Mouse (Mus musculus): ENCODE data around the gene Vmn1r123. TPM values are rescaled to one million over a fixed set of nuclear protein-coding genes. Genes with fewer than 3 reads are reported as not detected.

Vmn1r123 gene
- not detected in 2 replicates for polyA plus RNA-seq (2015; fragmentation: Nextera tagmentation; extraction: Ambion mirVana)

DNA sequence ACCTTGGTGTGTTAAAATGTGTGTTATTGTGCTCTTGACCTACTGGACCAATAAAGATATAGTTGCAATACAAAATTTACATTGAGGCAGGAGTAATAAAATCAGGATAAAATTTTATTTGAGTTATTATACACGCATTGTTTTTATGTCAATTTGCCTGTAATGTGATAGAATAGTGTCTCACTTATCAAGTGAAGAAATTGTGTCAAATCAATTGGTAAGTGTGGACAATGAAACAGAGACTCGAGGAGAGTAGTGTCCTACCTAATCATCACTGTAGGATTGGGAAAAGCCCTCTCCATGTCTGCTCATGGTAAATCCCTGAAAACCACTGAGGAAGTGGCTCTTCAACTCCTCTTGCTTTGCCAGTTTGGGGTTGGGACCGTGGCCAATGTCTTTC is at the start of gene Vmn1r123:
Gene Vmn1r123, plus strand, starts transcription at position 301 of the 400 bp plus-strand sequence.

DNA sequence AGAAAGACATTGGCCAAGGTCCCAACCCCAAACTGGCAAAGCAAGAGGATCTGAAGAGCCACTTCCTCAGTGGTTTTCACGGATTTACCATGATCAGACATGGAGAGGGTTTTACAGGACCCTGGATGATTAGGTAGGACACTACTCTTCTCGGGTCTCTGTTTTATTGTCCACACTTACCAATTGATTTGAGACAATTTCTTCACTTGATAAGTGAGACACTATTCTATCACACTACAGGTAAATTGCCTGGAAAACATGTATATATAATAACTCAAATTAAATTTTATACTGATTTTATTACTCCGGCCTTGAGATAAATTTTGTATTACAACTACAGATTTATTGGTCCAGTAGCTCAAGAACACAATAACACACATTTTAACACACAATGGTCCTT is 28.0 kb upstream of the Vmn1r123 start, which contains the start of gene Vmn1r122:
Gene Vmn1r122, minus strand, starts transcription at position 101 of the 400 bp plus-strand sequence.

GRCm38 (mm10) chr7:21190323-21190722 is 28.3 kb downstream of the Vmn1r123 start, which contains the start of gene Gm5157:
Gm5157 (minus strand) TSS chr7:21190423.

Other genes with a start within 250 kb of the Vmn1r123 start
- not detected in 2 replicates for gene Vmn1r118, start 249.8 kb upstream of the Vmn1r123 start, polyA plus RNA-seq (2015; fragmentation: Nextera tagmentation; extraction: Ambion mirVana)
- not detected in 2 replicates for gene Vmn1r119, start 149.7 kb upstream of the Vmn1r123 start, polyA plus RNA-seq (2015; fragmentation: Nextera tagmentation; extraction: Ambion mirVana)
- not detected in 2 replicates for gene Vmn1r120, start 108.4 kb upstream of the Vmn1r123 start, polyA plus RNA-seq (2015; fragmentation: Nextera tagmentation; extraction: Ambion mirVana)
- gene Vmn1r121, start 63.7 kb upstream of the Vmn1r123 start, polyA plus RNA-seq (2015; fragmentation: Nextera tagmentation; extraction: Ambion mirVana) = not detected in 2 replicates
- not detected in 2 replicates for gene Vmn1r122, start 28.1 kb upstream of the Vmn1r123 start, polyA plus RNA-seq (2015; fragmentation: Nextera tagmentation; extraction: Ambion mirVana)
- gene Gm5157, start 28.2 kb downstream of the Vmn1r123 start, polyA plus RNA-seq (2015; fragmentation: Nextera tagmentation; extraction: Ambion mirVana) = not detected in 2 replicates
- gene Vmn1r124, start 98.4 kb downstream of the Vmn1r123 start, polyA plus RNA-seq (2015; fragmentation: Nextera tagmentation; extraction: Ambion mirVana) = not detected in 2 replicates
- gene Vmn1r125, start 110.0 kb downstream of the Vmn1r123 start, polyA plus RNA-seq (2015; fragmentation: Nextera tagmentation; extraction: Ambion mirVana) = not detected in 2 replicates
- gene Vmn1r126, start 139.3 kb downstream of the Vmn1r123 start, polyA plus RNA-seq (2015; fragmentation: Nextera tagmentation; extraction: Ambion mirVana) = not detected in 2 replicates
- not detected in 2 replicates for gene Vmn1r127, start 157.7 kb downstream of the Vmn1r123 start, polyA plus RNA-seq (2015; fragmentation: Nextera tagmentation; extraction: Ambion mirVana)
- gene Vmn1r128, start 187.2 kb downstream of the Vmn1r123 start, polyA plus RNA-seq (2015; fragmentation: Nextera tagmentation; extraction: Ambion mirVana) = not detected in 2 replicates
- gene Vmn1r129, start 199.1 kb downstream of the Vmn1r123 start, polyA plus RNA-seq (2015; fragmentation: Nextera tagmentation; extraction: Ambion mirVana) = not detected in 2 replicates